Mouse (Mus musculus) midbrain, embryonic 12.5 days (tissue): ENCODE measurements at regions not wholly inside any gene's neighbourhood (a gene's known extent, or its start where the extent isn't known, plus 50 kb on each side); places are given as distances from the start of the nearest gene placed in this dataset.
"Not testable (repeated sequence)": the region's sequence is repeated elsewhere in the genome, so short reads cannot be mapped to it uniquely, and the experiment has no call there.

ENCODE experiments used
- ATAC-seq: fragments of 200-750 bp; cut with Nextera tagmentation; 2 replicates; pipeline ENCODE4 v1.8.0; 2017; ENCODE audit warnings: low read depth, moderate TSS enrichment, moderate library complexity; ENCODE audit not compliant: low FRiP score
- H3K27ac ChIP-seq: fragments of 300-500 bp; sonication (generic); replicated peaks from 2 replicates; pipeline ENCODE4 v1.5.1; 2016; ENCODE audit warnings: mild to moderate bottlenecking
- H3K27me3 ChIP-seq: fragments of 300-500 bp; sonication (generic); 2 replicates; pipeline ENCODE4 v1.6.1; 2016; ENCODE audit warnings: mild to moderate bottlenecking
- H3K36me3 ChIP-seq: fragments of 300-500 bp; sonication (generic); 2 replicates; pipeline ENCODE4 v1.6.1; 2016
- H3K4me1 ChIP-seq: fragments of 300-500 bp; sonication (generic); 2 replicates; pipeline ENCODE4 v1.6.1; 2016
- H3K4me2 ChIP-seq: fragments of 300-500 bp; sonication (generic); replicated peaks from 2 replicates; pipeline ENCODE4 v1.6.1; 2016; ENCODE audit warnings: mild to moderate bottlenecking, moderate library complexity
- H3K4me3 ChIP-seq: fragments of 300-500 bp; sonication (generic); 2 replicates; pipeline ENCODE4 v1.5.1; 2016; ENCODE audit warnings: mild to moderate bottlenecking
- H3K9ac ChIP-seq: fragments of 300-500 bp; sonication (generic); replicated peaks from 2 replicates; pipeline ENCODE4 v1.6.1; 2016; ENCODE audit warnings: mild to moderate bottlenecking, moderate library complexity
- H3K9me3 ChIP-seq: fragments of 300-500 bp; sonication (generic); 2 replicates; pipeline ENCODE4 v1.6.1; 2016; ENCODE audit warnings: mild to moderate bottlenecking
- WGBS: fragments of 180-500 bp; shearing (Covaris S2); methylation state at CpG from one replicate; pipeline ENCODE4 v1.1.7; 2016; 5-methylcytosine and 5-hydroxymethylcytosine counted together

- H3K4me1 ChIP-seq, H3K9me3 ChIP-seq, H3K36me3 ChIP-seq, H3K9ac ChIP-seq, H3K27ac ChIP-seq: not testable (repeated sequence)
- WGBS: under 1% methylated on average over 25 of the region's 52 CpGs
- peak overlapping the region; percentile 54 for H3K4me2 ChIP-seq
- ATAC-seq: peak; percentile 65
- peaks cover 12% of the 10 kb centered on the region for H3K27me3 ChIP-seq
- peak overlapping the region; percentile 37 for H3K4me3 ChIP-seq
These were observed 60.1 kb downstream of the Dynlt1b start for GRCm38 (mm10) chr17:6489926-6490564.

- H3K9ac ChIP-seq, H3K9me3 ChIP-seq, H3K4me3 ChIP-seq, H3K36me3 ChIP-seq, H3K27ac ChIP-seq, H3K4me2 ChIP-seq, ATAC-seq, H3K4me1 ChIP-seq: not testable (repeated sequence)
- WGBS: no CpG with 5 or more reads among the region's 15 CpGs
- peaks cover 12% of the 10 kb centered on the region for H3K27me3 ChIP-seq
These were observed 60.6 kb downstream of the Dynlt1b start for GRCm38 (mm10) chr17:6490565-6490935.

- peak overlapping the region; percentile 28 for H3K4me3 ChIP-seq
- H3K4me1 ChIP-seq, H3K27ac ChIP-seq, H3K36me3 ChIP-seq, H3K9me3 ChIP-seq, H3K9ac ChIP-seq: not testable (repeated sequence)
- peak overlapping the region; percentile 47 for H3K4me2 ChIP-seq
- H3K27me3 ChIP-seq: peaks cover 12% of the 10 kb centered on the region
- 27% methylated on average over 19 of the region's 19 CpGs for WGBS
- peak; percentile 57; the same call in 1 of the 2 replicates for ATAC-seq
These were observed 62.6 kb downstream of the Dynlt1b start for GRCm38 (mm10) chr17:6492501-6492900.

- H3K4me2 ChIP-seq: peak overlapping the region; percentile 47
- peak overlapping the region; percentile 28 for H3K4me3 ChIP-seq
- H3K27me3 ChIP-seq: peaks cover 12% of the 10 kb centered on the region
- WGBS: 40% methylated on average over 22 of the region's 23 CpGs
- H3K4me1 ChIP-seq, H3K9ac ChIP-seq, H3K27ac ChIP-seq, H3K36me3 ChIP-seq, H3K9me3 ChIP-seq: not testable (repeated sequence)
- ATAC-seq: peak; percentile 55
These were observed 63.0 kb downstream of the Dynlt1b start for GRCm38 (mm10) chr17:6492950-6493349.

- H3K27ac ChIP-seq, H3K27me3 ChIP-seq, H3K36me3 ChIP-seq, ATAC-seq, H3K9ac ChIP-seq, H3K4me2 ChIP-seq, H3K4me3 ChIP-seq, H3K4me1 ChIP-seq, H3K9me3 ChIP-seq: not testable (repeated sequence)
- WGBS: 87% methylated on average over 9 of the region's 9 CpGs
These were observed 66.6 kb downstream of the Dynlt1b start for GRCm38 (mm10) chr17:6496491-6496890.

- not testable (repeated sequence) for ATAC-seq, H3K4me2 ChIP-seq, H3K9ac ChIP-seq, H3K9me3 ChIP-seq, H3K36me3 ChIP-seq, H3K4me1 ChIP-seq, H3K4me3 ChIP-seq, H3K27ac ChIP-seq, H3K27me3 ChIP-seq
- 91% methylated on average over 4 of the region's 6 CpGs for WGBS
These were observed 72.8 kb downstream of the Dynlt1b start for GRCm38 (mm10) chr17:6502676-6503075.

GRCm38 (mm10) chr17:6505896-6506295 lies 76.0 kb downstream of the Dynlt1b start:
- WGBS: 88% methylated on average over 6 of the region's 6 CpGs
- H3K36me3 ChIP-seq, H3K4me1 ChIP-seq, ATAC-seq, H3K4me3 ChIP-seq, H3K27ac ChIP-seq, H3K9me3 ChIP-seq, H3K4me2 ChIP-seq, H3K27me3 ChIP-seq, H3K9ac ChIP-seq: not testable (repeated sequence)

GRCm38 (mm10) chr17:6515128-6515527 lies 85.2 kb downstream of the Dynlt1b start:
- not testable (repeated sequence) for H3K9ac ChIP-seq, H3K4me2 ChIP-seq, H3K4me1 ChIP-seq, H3K4me3 ChIP-seq, H3K27me3 ChIP-seq, H3K9me3 ChIP-seq, ATAC-seq, H3K36me3 ChIP-seq, H3K27ac ChIP-seq
- whole genome bisulfite sequencing: 91% methylated on average over 5 of the region's 8 CpGs

GRCm38 (mm10) chr17:6519107-6519506 lies 82.4 kb upstream of the Dynlt1c start:
- H3K9ac ChIP-seq, H3K9me3 ChIP-seq, H3K4me2 ChIP-seq, ATAC-seq, H3K4me1 ChIP-seq, H3K27me3 ChIP-seq, H3K36me3 ChIP-seq, H3K4me3 ChIP-seq, H3K27ac ChIP-seq: not testable (repeated sequence)
- 84% methylated on average over 6 of the region's 6 CpGs for WGBS

- not testable (repeated sequence) for H3K4me2 ChIP-seq, H3K27me3 ChIP-seq, H3K9ac ChIP-seq, H3K9me3 ChIP-seq, H3K36me3 ChIP-seq, ATAC-seq, H3K4me1 ChIP-seq, H3K4me3 ChIP-seq, H3K27ac ChIP-seq
- 80% methylated on average over 2 of the region's 2 CpGs for WGBS
These were observed 81.5 kb upstream of the Dynlt1c start for GRCm38 (mm10) chr17:6520001-6520400.

GRCm38 (mm10) chr17:6520751-6521150 lies 80.7 kb upstream of the Dynlt1c start:
- not testable (repeated sequence) for H3K4me3 ChIP-seq, H3K9ac ChIP-seq, H3K27me3 ChIP-seq, H3K4me1 ChIP-seq, ATAC-seq, H3K9me3 ChIP-seq, H3K27ac ChIP-seq, H3K4me2 ChIP-seq, H3K36me3 ChIP-seq
- WGBS: 57% methylated on average over 4 of the region's 4 CpGs

GRCm38 (mm10) chr17:6522185-6522584 lies 79.3 kb upstream of the Dynlt1c start:
- not testable (repeated sequence) for H3K4me1 ChIP-seq, ATAC-seq, H3K27me3 ChIP-seq, H3K27ac ChIP-seq, H3K9me3 ChIP-seq, H3K9ac ChIP-seq, H3K4me2 ChIP-seq, H3K36me3 ChIP-seq, H3K4me3 ChIP-seq
- WGBS: 83% methylated on average over 6 of the region's 9 CpGs

GRCm38 (mm10) chr17:6538723-6539122 lies 62.7 kb upstream of the Dynlt1c start:
- H3K9ac ChIP-seq: not testable (repeated sequence)

More at GRCm38 (mm10) chr17:6538723-6539122, 62.7 kb upstream of the Dynlt1c start:
- H3K4me3 ChIP-seq, H3K4me1 ChIP-seq, H3K9me3 ChIP-seq, H3K36me3 ChIP-seq, H3K4me2 ChIP-seq, H3K27me3 ChIP-seq, ATAC-seq, H3K27ac ChIP-seq: not testable (repeated sequence)
- no CpG with 5 or more reads among the region's 5 CpGs for WGBS
